Mouse (Mus musculus) frontal cortex, adult (tissue): ENCODE data around the gene Zfhx3.

Experiments used
- ATAC-seq: cut with Nextera tagmentation; 2 replicates; pipeline ENCODE4 v1.9.2; 2017; ENCODE audit warnings: mild to moderate bottlenecking, moderate library complexity, mixed read lengths; ENCODE audit not compliant: low TSS enrichment

Zfhx3 gene

GRCm38 (mm10) chr8:108101131-108101530 is 158.7 kb downstream of the Zfhx3 start:
- peak; percentile 50; the same call in 1 of the 2 replicates for ATAC-seq

DNA sequence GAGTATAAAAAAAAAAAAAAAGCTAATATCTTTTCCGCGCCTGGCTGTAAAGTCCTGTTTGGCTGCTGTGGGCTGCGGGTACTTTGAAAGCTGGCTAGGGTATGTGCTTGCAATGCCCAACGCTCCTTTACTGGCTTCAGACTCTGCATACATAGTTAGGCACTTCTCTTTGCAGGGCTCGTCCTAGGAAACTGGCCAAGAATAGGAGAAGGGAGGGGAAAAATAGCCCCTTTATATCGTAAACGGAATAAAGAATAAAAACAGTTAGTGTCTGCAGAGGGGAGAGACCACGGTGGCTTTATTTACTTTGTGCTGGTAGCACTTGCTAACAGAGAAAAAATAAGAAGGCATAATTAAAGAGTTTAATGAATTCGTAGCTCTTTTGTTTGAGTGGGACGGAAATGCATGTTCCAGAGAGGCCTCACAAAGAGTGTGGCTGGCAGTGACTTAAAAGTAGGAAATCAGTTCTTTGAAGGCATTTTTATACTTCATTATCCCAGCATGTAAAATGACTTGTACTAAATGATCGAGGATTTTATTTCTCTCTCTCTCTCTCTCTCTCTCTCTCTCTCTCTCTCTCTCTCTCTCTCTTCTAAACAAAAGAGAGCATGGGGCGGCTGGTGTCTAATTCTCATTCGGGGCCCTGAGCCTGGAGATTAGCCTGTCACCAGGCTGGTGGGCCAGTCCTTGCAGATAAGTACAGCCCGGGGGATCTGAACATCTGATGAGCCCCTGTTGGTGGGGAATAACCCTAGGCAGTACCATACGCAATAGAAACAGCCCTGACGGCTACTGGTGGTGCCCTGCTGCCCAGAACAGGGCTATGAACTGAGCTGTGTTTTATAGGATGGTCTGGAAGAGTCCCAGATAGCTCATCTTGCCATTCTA is 159.8 kb downstream of the Zfhx3 start:
- ATAC-seq, result peak; percentile 55; the same call in 1 of the 2 replicates

- no peak for ATAC-seq
These were observed 162.1 kb downstream of the Zfhx3 start for GRCm38 (mm10) chr8:108104471-108105098.

DNA sequence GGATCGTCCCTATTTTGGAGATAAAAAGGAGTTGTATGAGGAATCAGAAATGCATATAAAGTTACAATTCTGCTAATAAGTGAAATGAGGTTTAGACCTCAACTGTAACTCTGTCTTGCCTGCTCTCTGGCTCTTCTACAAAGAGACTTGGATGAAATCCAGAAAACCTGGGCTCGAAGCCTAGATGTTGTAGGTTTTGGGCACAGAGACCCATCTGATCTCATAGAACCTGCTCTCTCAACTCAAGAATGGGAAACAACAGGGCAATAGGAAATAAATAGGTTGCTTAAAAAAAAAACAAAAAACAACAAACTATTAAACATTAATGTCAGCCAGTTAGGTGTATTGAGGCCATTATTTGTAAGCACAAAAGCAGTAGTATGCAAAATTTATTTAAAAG is 182.6 kb downstream of the Zfhx3 start:
- no peak for ATAC-seq

GRCm38 (mm10) chr8:108125491-108125890 is 183.0 kb downstream of the Zfhx3 start:
- ATAC-seq, result no peak

- no peak for ATAC-seq
These were observed 204.1 kb downstream of the Zfhx3 start for GRCm38 (mm10) chr8:108146536-108146935.

DNA sequence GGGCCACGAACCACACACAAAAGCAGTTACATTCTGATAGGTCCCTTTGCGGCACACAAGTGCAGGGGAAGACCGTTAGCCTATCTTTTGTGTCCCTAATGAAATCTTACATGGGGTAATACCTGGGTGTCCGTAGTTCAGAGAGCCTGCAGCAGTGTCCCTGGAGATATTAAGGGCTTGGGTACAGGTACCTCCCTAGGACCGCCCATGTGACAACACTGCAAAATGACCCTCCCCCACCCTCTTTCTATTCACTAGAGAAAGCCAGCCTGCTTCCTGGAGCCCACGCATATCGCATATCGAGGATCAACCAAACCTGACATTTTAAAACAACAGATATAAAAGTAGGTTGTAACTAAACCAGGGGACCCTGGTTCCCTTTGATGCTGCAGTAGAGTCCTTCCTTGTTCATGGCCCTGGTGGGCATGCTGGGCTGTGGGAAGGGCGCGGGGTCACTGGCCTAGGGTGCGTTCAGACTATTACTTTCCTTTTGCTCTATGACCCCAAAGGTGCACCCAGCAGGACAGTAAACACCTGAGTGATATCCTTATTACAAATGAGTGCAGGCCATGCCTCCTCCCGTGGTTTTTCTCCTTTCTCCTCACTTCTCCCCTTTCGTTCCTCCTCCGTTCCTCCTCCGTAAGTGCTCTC is 206.3 kb downstream of the Zfhx3 start:
- no peak for ATAC-seq

- ATAC-seq, result no peak
These were observed 228.4 kb downstream of the Zfhx3 start for GRCm38 (mm10) chr8:108170804-108171203.

DNA sequence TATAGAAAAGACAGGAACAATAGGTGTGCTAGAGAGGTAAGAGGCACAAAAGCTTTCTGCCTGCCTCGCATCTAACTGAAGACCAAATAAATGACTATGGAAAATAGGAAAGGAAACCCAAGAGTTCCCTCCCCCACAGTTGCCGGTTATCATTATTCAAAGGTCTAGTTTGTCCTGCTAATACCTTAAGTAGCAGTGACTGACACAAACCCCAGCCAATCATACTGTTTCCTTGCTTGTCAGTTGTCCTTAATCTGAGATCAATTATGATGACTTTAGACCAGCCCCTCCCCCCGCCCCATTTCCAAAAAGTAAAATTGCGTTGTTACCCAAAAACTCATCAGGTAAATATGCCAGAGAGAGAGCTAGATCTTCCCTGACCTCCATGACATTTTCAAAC is 240.9 kb downstream of the Zfhx3 start:
- ATAC-seq, result no peak

DNA sequence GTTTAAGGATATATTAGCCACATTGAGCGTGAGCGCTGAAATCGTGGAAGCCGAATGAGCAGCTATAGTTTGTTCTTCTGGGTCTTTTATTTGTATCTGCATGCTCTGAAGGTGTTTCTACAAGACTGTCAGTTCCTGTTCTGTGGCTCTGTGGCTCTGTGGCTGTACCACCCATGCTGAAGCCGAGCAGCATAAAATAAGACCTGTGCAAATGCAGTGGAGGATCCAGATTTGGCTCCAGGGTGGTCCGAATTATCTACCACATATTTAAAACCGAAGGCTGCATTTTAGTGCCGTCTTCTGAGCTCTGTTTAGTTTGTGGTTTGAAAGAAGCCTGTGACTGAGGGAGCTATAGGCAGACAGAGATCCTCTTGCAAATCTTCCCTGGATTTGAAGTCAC is 241.5 kb downstream of the Zfhx3 start:
- no peak for ATAC-seq

DNA sequence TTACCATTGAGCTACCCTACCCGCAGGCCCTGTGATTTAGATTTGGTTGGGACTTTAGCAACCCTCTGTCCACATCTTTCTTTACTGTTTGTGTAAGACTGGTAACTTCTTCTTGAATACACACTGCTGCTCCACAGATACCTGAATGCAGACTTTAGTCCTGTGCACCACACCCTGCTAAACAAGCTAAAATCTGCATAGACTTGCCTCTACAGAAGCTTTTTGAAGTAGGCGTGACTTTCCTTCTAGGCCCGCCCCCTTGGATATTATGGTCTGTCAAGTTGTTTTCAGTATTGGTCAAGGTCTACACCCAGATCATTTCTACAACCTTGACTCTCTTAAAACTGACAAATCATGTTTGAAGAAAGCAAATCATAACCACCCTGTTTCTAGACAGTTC is 243.8 kb downstream of the Zfhx3 start:
- ATAC-seq, result no peak

GRCm38 (mm10) chr8:108188044-108188443 is 245.6 kb downstream of the Zfhx3 start:
- no peak for ATAC-seq

DNA sequence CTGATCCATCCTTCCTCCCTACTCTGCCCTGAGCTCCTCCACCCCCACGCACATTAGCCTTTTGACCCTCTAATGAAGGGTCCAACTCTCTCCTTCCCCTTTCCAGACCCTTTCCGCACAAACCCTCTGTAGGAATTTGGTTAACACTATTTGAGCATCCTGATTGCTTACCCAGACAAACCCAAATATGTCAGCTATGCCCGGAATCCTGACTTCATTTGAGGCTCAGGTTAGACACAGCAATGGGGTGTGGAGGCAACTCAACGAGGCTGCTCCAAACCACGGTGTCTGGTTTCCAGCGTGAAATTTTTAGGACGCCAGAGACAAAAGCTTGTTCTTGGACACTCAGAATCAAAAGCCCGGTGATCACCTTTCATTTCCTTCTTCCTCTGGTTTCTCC is 252.1 kb downstream of the Zfhx3 start:
- ATAC-seq, result no peak

DNA sequence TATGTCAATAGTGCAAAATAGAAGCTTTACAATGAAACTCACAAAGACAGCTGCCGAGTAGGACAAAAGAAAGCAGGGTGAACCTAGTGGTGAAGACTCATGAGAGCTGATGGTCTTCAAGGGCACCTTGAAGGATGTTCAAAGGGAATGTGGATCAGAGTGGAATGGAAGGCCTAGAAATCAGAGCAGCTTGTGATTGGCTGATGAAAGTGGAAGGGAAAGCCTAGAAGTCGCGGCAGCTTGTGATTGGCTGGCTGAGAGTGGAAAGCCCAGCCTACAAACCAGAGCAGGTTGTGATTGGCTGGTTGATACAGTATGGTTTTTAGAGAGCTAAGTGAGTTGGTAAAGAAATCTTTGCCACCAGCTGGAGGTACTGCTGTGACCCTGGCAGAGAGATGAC is 272.6 kb downstream of the Zfhx3 start:
- ATAC-seq, result no peak

- no peak for ATAC-seq
These were observed 275.9 kb downstream of the Zfhx3 start for GRCm38 (mm10) chr8:108218171-108218840.

- ATAC-seq, result no peak
These were observed 278.1 kb downstream of the Zfhx3 start for GRCm38 (mm10) chr8:108220511-108220910.

DNA sequence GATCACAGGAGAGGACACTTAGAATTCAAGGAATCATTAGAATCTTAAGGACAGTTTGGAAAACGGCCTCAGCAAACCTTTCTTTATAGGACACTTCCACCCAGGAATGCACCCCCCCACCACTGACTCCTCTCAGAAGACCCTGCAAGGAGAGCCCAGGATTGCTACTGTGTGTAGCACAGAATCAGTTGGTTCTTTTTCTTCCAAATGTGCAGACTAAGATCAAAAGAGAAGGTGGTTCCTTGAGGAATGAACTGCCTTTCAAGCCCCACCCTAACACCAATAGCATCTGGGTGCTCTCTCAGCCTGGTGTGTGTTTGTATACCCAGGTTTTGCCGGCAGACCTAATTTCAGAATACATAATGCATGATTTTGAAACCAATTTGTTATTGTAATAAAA is 279.6 kb downstream of the Zfhx3 start:
- no peak for ATAC-seq

GRCm38 (mm10) chr8:108232326-108232725 is 289.9 kb downstream of the Zfhx3 start:
- ATAC-seq, result no peak

GRCm38 (mm10) chr8:108234481-108234880 is 292.0 kb downstream of the Zfhx3 start:
- no peak for ATAC-seq

- no peak for ATAC-seq
These were observed 294.3 kb downstream of the Zfhx3 start for GRCm38 (mm10) chr8:108236715-108237114.

DNA sequence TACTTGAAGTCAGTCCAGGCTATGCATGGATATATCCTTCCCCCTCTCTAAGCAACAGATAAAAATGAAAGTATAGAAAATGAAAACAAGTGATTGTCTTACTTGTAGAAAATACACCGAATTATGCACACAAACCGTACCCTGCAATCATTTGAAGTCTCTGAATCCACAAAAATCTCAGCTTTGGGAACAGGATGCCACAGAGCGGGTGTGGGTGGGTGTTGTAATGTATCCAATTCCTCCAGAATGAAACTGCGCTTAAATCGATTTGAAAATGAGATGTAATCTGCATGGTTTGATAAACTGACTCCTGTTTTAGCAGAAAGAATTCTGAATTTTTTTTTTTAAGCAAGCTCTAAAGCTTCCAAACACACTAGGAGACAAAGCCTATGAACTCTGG is 297.1 kb downstream of the Zfhx3 start:
- ATAC-seq, result no peak; the same call in 1 of the 2 replicates

- no peak for ATAC-seq
These were observed 298.7 kb downstream of the Zfhx3 start for GRCm38 (mm10) chr8:108241041-108241690.
